Mouse (Mus musculus): ENCODE measurements around the gene Cyp8b1. TPM values are rescaled to one million over a fixed set of nuclear protein-coding genes. Genes with fewer than 3 reads are reported as not detected.

The Cyp8b1 gene
- polyA plus RNA-seq, 1 experiment from 2014 or later: not detected

GRCm38 (mm10) chr9:121934856-121935255 is 18.8 kb upstream of the Cyp8b1 start:
- no peak for DNase-seq (ENCODE audit: extremely low spot score, low spot score)
- no peak overlapping the region for H3K27ac ChIP-seq
- no peaks in the 10 kb centered on the region; the same call in 1 of the 2 replicates for H3K36me3 ChIP-seq (replicated peaks)
- no peaks in the 10 kb centered on the region for H3K9me3 ChIP-seq
- 82% methylated on average over 4 of the region's 4 CpGs for WGBS
- no peaks in the 10 kb centered on the region for H3K27me3 ChIP-seq (ENCODE audit: poor library complexity, severe bottlenecking)
- H3K4me1 ChIP-seq: peaks cover 7% of the 10 kb centered on the region; the same call in 1 of the 2 replicates
- H3K4me3 ChIP-seq: no peak overlapping the region

- 18% methylated on average over 2 of the region's 2 CpGs for WGBS
- H3K4me3 ChIP-seq: no peak overlapping the region
- no peaks in the 10 kb centered on the region for H3K9me3 ChIP-seq
- peaks cover 7% of the 10 kb centered on the region for H3K4me1 ChIP-seq
- no peak overlapping the region for H3K27ac ChIP-seq
- peak; percentile 38 for DNase-seq (ENCODE audit: extremely low spot score, low spot score)
- H3K36me3 ChIP-seq (replicated peaks): no peaks in the 10 kb centered on the region
- H3K27me3 ChIP-seq (ENCODE audit: poor library complexity, severe bottlenecking): no peaks in the 10 kb centered on the region
Measured at GRCm38 (mm10) chr9:121928498-121928897, 12.4 kb upstream of the Cyp8b1 start.

- whole genome bisulfite sequencing: 79% methylated on average over 7 of the region's 7 CpGs
Measured at GRCm38 (mm10) chr9:121927721-121928120, 11.6 kb upstream of the Cyp8b1 start.

DNA sequence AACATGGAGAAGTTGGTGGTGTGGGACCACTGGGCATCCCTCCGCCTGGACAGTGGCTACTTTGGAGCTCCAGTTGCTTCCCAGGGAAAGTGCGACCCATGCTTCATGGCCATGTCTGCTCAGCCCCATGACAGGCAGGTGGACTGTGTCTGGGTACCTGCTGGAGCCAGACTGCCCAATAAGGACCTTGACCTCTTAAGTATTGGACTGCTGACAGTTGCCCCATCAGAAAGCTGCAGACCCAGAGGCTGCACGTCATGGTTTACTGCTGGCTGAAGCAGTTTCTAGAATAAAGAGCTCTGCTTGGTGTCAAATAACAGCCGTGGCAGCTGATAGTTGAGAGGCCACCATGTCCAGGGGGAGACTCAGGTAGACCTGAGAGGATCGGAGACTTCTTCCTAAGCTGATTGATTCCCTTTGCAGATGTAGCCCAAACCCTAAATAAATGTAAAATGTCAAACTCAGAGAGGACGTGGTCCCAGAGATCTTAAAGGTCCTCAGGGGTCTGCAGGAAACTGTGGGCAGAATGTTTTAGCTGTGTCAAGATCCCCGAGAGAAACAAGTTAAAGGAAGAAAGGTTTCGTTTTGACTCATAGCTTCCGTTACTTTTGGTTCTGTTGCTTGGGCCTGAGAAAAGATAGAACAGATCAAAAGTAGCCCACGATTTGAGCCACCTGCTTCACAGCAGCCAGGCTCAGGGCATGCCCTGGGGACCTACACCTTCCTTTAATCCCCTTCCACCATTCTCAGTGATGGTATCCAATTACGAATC is 10.7 kb upstream of the Cyp8b1 start:
- H3K27ac ChIP-seq: no peak overlapping the region
- no peak overlapping the region for H3K4me3 ChIP-seq
- no peaks in the 10 kb centered on the region for H3K9me3 ChIP-seq
- no peaks in the 10 kb centered on the region for H3K27me3 ChIP-seq (ENCODE audit: poor library complexity, severe bottlenecking)
- 69% methylated on average over 11 of the region's 11 CpGs for WGBS
- no peak for DNase-seq (ENCODE audit: extremely low spot score, low spot score)
- no peaks in the 10 kb centered on the region for H3K36me3 ChIP-seq (replicated peaks)
- H3K4me1 ChIP-seq: peaks cover 7% of the 10 kb centered on the region

More at GRCm38 (mm10) chr9:121927721-121928120, 11.6 kb upstream of the Cyp8b1 start:
- H3K9me3 ChIP-seq: no peaks in the 10 kb centered on the region
- no peaks in the 10 kb centered on the region for H3K36me3 ChIP-seq (replicated peaks)
- no peak overlapping the region for H3K4me3 ChIP-seq
- H3K27ac ChIP-seq: no peak overlapping the region
- no peaks in the 10 kb centered on the region for H3K27me3 ChIP-seq (ENCODE audit: poor library complexity, severe bottlenecking)
- DNase-seq (ENCODE audit: extremely low spot score, low spot score): no peak
- H3K4me1 ChIP-seq: peaks cover 7% of the 10 kb centered on the region

DNA sequence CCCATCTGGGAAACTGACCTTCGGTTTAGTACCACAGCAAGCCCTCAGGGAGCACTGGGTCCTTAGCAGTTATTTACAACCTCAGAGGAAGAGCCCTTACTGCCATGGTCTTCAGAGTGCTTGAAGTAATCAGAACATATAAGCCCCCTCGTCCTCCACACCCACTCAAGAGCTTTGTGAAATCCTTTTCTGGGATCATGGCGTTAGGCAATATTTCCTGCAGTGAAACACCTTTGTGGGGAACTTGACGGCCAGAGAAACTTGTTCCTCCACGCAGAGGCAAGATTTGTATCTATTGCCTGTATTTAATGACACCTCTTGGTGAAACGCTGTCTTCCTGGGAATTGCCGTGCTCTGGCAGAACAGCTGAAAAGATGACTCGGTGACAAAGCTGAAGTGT is 9.9 kb upstream of the Cyp8b1 start:
- no peak for DNase-seq (ENCODE audit: extremely low spot score, low spot score)
- H3K27me3 ChIP-seq (ENCODE audit: poor library complexity, severe bottlenecking): no peaks in the 10 kb centered on the region
- H3K4me3 ChIP-seq: no peak overlapping the region
- no peaks in the 10 kb centered on the region for H3K9me3 ChIP-seq
- 82% methylated on average over 8 of the region's 8 CpGs for WGBS
- no peak overlapping the region for H3K27ac ChIP-seq
- no peaks in the 10 kb centered on the region for H3K36me3 ChIP-seq (replicated peaks)
- peaks cover 7% of the 10 kb centered on the region for H3K4me1 ChIP-seq

DNA sequence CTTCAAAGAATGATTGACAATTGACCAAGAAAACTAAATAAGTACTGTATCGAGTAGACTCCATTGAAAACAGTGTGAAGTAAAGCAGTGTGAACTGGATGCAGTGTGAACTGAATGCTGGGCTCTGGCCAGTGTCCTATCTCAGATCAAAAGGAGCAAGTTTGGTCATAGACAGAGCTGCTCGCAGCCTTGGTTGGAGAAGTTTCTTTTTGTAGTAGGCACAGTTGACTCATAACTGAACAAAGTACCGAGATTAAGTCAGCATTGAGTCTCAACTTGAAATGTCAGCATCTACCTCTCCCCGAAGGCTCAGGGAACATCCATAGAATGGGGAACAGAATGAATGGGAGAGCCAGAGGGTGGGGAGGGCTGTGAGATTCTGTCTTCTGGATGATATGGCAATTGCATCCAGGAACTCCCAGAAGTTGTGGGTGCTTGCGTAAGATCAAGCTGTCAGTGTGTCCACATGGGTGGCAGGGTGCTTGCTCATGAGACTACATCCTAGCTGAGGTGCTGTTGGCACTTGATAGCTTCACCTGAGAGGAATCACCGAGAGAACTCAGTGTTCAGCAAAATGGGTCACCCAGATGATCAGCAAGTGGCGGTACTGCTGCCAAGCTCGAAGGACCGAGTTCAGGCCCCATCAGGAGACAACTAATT is 8.9 kb upstream of the Cyp8b1 start:
- 94% methylated on average over 9 of the region's 9 CpGs for WGBS
- H3K4me1 ChIP-seq: peaks cover 7% of the 10 kb centered on the region
- no peaks in the 10 kb centered on the region for H3K9me3 ChIP-seq
- no peak for DNase-seq (ENCODE audit: extremely low spot score, low spot score)
- H3K36me3 ChIP-seq (replicated peaks): no peaks in the 10 kb centered on the region
- no peaks in the 10 kb centered on the region for H3K27me3 ChIP-seq (ENCODE audit: poor library complexity, severe bottlenecking)
- no peak overlapping the region for H3K27ac ChIP-seq
- no peak overlapping the region for H3K4me3 ChIP-seq

GRCm38 (mm10) chr9:121923906-121924305 is 7.8 kb upstream of the Cyp8b1 start:
- no peaks in the 10 kb centered on the region for H3K9me3 ChIP-seq
- peaks cover 7% of the 10 kb centered on the region for H3K4me1 ChIP-seq
- no peak overlapping the region for H3K27ac ChIP-seq
- no peaks in the 10 kb centered on the region for H3K36me3 ChIP-seq (replicated peaks)
- no peaks in the 10 kb centered on the region for H3K27me3 ChIP-seq (ENCODE audit: poor library complexity, severe bottlenecking)
- H3K4me3 ChIP-seq: no peak overlapping the region
- WGBS: 81% methylated on average over 5 of the region's 5 CpGs
- no peak for DNase-seq (ENCODE audit: extremely low spot score, low spot score)

GRCm38 (mm10) chr9:121923443-121923842 is 7.3 kb upstream of the Cyp8b1 start:
- Histone ChIP-seq H3K4me1 (peaks cover 7% of the 10 kb centered on the region), H3K36me3 (replicated peaks) (no peaks in the 10 kb centered on the region), H3K27ac (no peak overlapping the region), H3K4me3 (no peak overlapping the region), H3K27me3 (ENCODE audit: poor library complexity, severe bottlenecking) (no peaks in the 10 kb centered on the region), H3K9me3 (no peaks in the 10 kb centered on the region)
- no peak for DNase-seq (ENCODE audit: extremely low spot score, low spot score)
- 86% methylated on average over 8 of the region's 8 CpGs for whole genome bisulfite sequencing

GRCm38 (mm10) chr9:121919027-121919501 is 3.0 kb upstream of the Cyp8b1 start:
- no peaks in the 10 kb centered on the region for H3K36me3 ChIP-seq (replicated peaks)
- no peak for DNase-seq (ENCODE audit: extremely low spot score, low spot score)
- no peaks in the 10 kb centered on the region for H3K9me3 ChIP-seq
- no peak overlapping the region for H3K27ac ChIP-seq
- peaks cover 3% of the 10 kb centered on the region for H3K4me1 ChIP-seq
- no peak overlapping the region for H3K4me3 ChIP-seq
- 89% methylated on average over 10 of the region's 10 CpGs for WGBS
- no peaks in the 10 kb centered on the region for H3K27me3 ChIP-seq (ENCODE audit: poor library complexity, severe bottlenecking)

GRCm38 (mm10) chr9:121915056-121915455 is 1.0 kb downstream of the Cyp8b1 start:
- Histone ChIP-seq H3K9me3 (no peaks in the 10 kb centered on the region), H3K4me1 (no peaks in the 10 kb centered on the region), H3K27ac (no peak overlapping the region), H3K27me3 (ENCODE audit: poor library complexity, severe bottlenecking) (no peaks in the 10 kb centered on the region), H3K4me3 (no peak overlapping the region), H3K36me3 (replicated peaks) (no peaks in the 10 kb centered on the region)
- 94% methylated on average over 10 of the region's 10 CpGs for WGBS
- no peak for DNase-seq (ENCODE audit: extremely low spot score, low spot score)

- no peak for DNase-seq (ENCODE audit: extremely low spot score, low spot score)
- WGBS: 88% methylated on average over 8 of the region's 8 CpGs
- Histone ChIP-seq H3K4me1 (no peaks in the 10 kb centered on the region), H3K36me3 (replicated peaks) (no peaks in the 10 kb centered on the region), H3K27ac (no peak overlapping the region), H3K27me3 (ENCODE audit: poor library complexity, severe bottlenecking) (no peaks in the 10 kb centered on the region), H3K4me3 (no peak overlapping the region), H3K9me3 (no peaks in the 10 kb centered on the region)
Measured at GRCm38 (mm10) chr9:121914226-121914757, 1.8 kb downstream of the Cyp8b1 start.

GRCm38 (mm10) chr9:121912786-121913185 is 3.3 kb downstream of the Cyp8b1 start:
- no peaks in the 10 kb centered on the region for H3K36me3 ChIP-seq (replicated peaks)
- H3K9me3 ChIP-seq: no peaks in the 10 kb centered on the region
- 86% methylated on average over 4 of the region's 4 CpGs for WGBS
- no peak overlapping the region for H3K27ac ChIP-seq
- DNase-seq (ENCODE audit: extremely low spot score, low spot score): no peak
- no peaks in the 10 kb centered on the region for H3K27me3 ChIP-seq (ENCODE audit: poor library complexity, severe bottlenecking)
- no peak overlapping the region for H3K4me3 ChIP-seq
- H3K4me1 ChIP-seq: no peaks in the 10 kb centered on the region

DNA sequence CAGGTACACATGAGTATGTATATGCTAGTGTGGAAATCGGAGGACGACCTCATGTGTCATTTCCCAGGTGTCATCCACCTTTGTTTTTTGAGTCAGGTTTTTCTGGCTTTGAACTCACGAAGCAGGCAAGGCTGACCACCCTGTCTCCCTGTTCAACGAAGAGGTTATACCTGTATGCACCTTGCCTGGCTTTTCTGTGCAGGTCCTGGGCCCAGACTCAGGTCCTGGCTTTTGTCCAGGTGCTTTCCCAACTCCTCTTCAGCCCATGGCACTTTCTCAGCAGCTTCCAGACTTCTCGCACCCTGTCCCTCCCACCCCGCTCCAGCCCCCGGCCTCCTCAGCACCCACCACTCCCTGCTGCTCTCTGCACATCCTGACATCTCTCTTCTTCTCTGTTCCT is 4.9 kb downstream of the Cyp8b1 start:
- Histone ChIP-seq H3K9me3 (no peaks in the 10 kb centered on the region), H3K36me3 (replicated peaks) (no peaks in the 10 kb centered on the region), H3K4me3 (no peak overlapping the region), H3K27ac (no peak overlapping the region), H3K27me3 (ENCODE audit: poor library complexity, severe bottlenecking) (no peaks in the 10 kb centered on the region), H3K4me1 (no peaks in the 10 kb centered on the region)
- DNase-seq (ENCODE audit: extremely low spot score, low spot score): no peak
- 90% methylated on average over 7 of the region's 7 CpGs for WGBS

Measured in forebrain, embryonic 10.5 days (tissue).